Mouse (Mus musculus) left cerebral cortex, adult 11 months (tissue): ENCODE results near the gene Rnf133.

Source experiments
- DNase-seq: peaks from one replicate; pipeline ENCODE4 v3.0.0; 2022; ENCODE audit warnings: low spot score

Gene Rnf133

DNA sequence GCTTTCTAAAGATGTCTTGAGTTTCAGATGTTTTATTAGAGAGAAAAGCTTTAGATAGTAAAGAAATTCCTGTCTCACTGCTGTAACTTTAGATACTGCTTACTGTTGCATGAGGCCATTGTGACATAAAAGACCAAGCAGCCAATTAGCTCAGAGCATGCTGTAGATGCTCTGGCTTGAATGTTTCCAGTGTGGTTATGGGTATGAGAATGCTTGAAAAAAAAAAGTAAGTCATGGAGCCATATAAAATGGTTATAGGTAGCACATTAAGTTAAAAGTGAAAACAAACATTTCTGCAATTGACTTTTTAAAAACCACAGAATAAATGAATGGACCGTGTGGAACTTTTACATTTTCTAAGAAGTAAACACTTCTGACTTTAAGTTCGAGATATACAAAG lies at the start of gene Rnf133:
Gene Rnf133, minus strand, starts transcription at position 101 of the 400 bp plus-strand sequence.
- DNase-seq: no peak

DNA sequence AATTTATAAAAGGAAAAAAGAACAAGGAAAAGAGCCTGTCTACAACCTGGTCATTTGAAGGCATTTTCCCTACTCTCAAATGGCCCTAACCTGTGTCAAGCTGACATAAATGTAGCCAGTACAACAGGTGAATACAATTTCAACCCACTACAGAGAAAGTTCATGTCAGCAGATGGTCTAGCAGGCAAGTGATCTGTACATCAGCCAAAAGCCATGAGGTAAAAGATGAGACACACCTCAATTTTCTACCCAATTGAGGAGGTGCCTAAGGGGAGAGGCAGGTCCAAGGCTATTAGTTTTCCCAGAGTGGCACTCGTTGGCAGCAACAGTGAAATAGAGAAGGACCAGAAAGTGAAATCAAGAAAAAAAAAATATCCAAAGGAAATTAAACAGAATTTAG lies 28.1 kb upstream of the Rnf133 start:
- DNase-seq: no peak

DNA sequence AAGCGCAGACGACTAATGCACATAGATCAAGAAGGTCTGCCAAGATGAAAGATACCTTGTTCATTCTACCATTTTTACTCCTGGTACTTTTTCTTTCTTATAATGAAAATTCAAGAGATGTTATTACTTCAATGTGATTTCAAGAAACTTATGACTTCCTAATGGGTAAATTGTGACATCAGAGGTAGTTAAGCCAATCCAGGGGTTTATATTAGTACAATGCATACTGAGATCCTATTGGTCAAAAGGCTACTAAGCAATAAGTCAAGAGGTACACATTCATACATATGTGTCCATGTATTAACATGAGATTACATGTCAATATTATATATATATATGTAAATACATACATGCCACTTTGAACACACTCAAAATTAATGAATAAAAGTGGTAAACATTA lies 4.9 kb upstream of the Rnf133 start, which contains the start of gene Rnf148:
Gene Rnf148, minus strand, starts transcription at position 101 of the 400 bp plus-strand sequence.
- no peak for DNase-seq

DNA sequence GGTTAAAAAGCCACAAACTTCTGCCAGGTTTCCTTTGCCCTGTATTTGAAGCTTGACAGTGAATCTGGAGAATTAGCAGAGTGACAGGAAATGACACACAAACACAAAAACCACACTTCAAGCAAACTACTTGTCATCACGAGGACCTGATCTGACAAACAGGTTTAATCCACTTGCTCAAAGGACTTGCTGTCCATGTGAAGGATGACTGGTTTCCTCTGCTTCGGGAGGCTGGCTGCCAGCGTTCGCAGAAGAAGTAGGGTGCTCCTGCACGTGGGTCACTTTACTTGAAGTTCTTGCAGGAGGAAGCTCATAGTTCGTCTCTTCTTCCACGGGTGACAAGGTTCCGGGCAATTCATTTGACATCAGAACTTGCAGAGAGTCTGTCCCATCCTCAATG lies 1.4 kb downstream of the Rnf133 start:
- DNase-seq: no peak

DNA sequence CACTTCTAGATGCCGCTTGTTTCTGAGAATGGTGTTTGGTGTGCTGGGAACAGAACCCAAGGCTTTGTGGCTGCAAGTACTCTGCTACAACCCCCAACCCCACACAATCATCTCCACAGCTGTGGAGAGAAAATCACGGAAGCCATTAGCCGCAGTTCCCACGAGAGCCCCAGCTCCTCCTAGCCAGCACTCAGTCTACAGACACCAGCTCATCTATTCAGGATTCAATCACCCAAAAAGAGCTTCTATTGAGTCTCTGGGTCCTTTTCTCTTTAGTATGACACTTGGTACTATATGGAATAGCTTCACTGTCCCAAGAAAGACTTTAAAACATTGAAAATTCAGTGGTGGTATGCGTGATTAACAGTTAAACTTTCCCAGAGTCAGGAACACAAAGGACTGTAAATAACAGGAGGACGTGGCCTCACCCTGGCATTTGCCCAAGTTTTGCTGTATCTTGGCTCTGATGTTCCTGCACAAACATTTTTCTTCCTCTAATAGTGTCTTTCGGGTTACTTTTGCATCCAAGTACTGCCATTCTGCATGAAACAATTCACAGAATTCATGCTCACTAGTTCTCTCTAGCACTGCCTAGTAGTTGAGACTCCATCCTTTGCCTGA lies 2.4 kb downstream of the Rnf133 start:
- DNase-seq: no peak

DNA sequence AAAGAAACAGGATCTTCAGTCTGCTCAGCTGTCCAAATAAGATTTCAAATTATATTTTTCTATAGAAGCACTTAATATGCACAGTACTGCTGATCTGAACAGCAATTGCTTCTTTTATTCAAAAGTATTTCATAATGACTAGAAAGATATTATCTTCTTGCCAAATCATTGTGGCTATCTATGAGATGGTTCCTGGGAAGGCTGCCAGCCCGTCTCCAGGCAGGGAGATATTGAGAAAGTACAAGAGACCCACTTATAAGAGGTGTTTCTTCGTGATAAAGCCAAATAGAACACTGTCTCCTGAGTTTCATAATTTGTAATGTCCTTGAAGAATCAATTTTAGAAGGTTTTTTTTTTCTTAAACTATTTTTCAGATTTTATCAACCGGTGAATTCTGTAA lies 13.0 kb downstream of the Rnf133 start:
- DNase-seq: no peak

DNA sequence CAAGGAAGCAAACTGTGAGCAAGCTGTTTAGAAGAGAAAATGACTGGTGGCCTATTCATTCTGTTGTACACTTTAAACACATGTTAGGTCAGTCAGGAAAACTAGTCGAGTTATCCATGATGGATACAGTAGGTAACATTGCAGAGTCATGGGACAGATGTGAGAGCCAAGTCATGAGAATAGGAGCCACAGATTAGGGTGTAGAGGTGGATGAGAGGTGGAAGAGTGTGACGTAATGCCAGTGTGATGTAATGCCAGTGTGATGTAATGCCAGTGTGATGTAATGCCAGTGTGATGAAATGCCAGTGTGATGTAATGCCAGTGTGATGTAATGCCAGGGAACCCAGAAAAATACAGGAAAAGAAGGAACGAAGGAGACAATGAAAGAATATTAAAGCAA lies 14.9 kb downstream of the Rnf133 start:
- DNase-seq: no peak

DNA sequence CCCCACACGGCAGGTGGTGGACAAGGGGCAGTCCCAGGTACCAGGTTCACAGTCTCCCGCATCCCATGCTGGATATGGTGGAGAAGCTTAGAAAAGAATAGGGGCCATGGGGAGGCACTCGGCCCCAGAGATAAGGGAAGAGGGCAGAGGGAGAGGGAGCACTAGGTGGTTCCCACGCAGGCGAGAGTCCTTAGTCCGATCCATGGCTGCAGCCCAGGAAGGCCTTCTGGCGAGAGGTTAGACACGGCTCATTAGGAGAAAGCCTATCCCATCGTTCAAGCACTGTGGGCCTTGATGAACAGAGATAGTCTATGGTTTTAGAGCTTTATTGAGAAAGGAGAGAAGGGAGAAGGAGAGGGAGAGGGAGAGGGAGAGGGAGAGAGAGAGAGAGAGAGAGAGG lies 16.1 kb downstream of the Rnf133 start:
- no peak for DNase-seq

DNA sequence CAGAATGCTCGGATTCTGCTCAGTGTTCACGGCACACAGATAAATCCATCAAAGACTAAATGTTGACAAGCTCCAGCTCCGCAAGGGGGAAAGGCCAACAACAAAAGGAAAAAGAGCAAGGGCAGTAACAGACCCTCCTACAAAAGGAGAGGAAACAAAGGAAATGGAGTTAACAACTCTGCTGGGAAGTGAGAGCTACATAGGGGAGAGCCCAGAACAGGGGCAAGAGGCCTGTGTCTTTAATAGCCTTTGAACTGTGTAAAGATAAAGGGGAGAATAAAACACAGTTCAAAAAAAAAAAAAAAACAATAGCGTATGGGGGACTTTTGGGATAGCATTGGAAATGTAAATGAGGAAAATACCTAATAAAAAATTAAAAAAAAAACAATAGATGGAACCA lies 19.6 kb downstream of the Rnf133 start:
- DNase-seq: no peak
